Mouse (Mus musculus) embryonic facial prominence, embryonic 13.5 days (tissue): Measurements from ENCODE around the gene Gm10801. TPM values are rescaled to one million over a fixed set of nuclear protein-coding genes. Genes with fewer than 3 reads are reported as not detected.
"Not testable (repeated sequence)": the region's sequence is repeated elsewhere in the genome, so short reads cannot be mapped to it uniquely, and the experiment has no call there.

Experiments
- ATAC-seq: fragments of 200-750 bp; cut with Nextera tagmentation; 2 replicates; pipeline ENCODE4 v1.8.0; 2017; ENCODE audit warnings: low read depth; ENCODE audit not compliant: insufficient number of reproducible peaks, insufficient read depth, low FRiP score, low TSS enrichment
- H3K27ac ChIP-seq: fragments of 300-500 bp; sonication (generic); 2 replicates; pipeline ENCODE4 v1.5.1; 2015; ENCODE audit warnings: moderate library complexity, mild to moderate bottlenecking, inconsistent platforms
- H3K27me3 ChIP-seq: fragments of 300-500 bp; sonication (generic); 2 replicates; pipeline ENCODE4 v1.6.1; 2015; ENCODE audit warnings: mild to moderate bottlenecking, inconsistent platforms
- H3K36me3 ChIP-seq: fragments of 300-500 bp; sonication (generic); 2 replicates; pipeline ENCODE4 v1.6.1; 2015; ENCODE audit warnings: mild to moderate bottlenecking, inconsistent platforms
- H3K4me1 ChIP-seq: fragments of 300-500 bp; sonication (generic); 2 replicates; pipeline ENCODE4 v1.6.1; 2015; ENCODE audit warnings: inconsistent platforms
- H3K4me2 ChIP-seq: fragments of 300-500 bp; sonication (generic); 2 replicates; pipeline ENCODE4 v1.6.1; 2015; ENCODE audit warnings: moderate library complexity, mild to moderate bottlenecking, inconsistent platforms
- H3K4me3 ChIP-seq: fragments of 300-500 bp; sonication (generic); 2 replicates; pipeline ENCODE4 v1.5.1; 2015; ENCODE audit warnings: mild to moderate bottlenecking, inconsistent platforms
- H3K9ac ChIP-seq: fragments of 300-500 bp; sonication (generic); 2 replicates; pipeline ENCODE4 v1.6.1; 2015; ENCODE audit warnings: mild to moderate bottlenecking, inconsistent platforms
- H3K9me3 ChIP-seq: fragments of 300-500 bp; sonication (generic); 2 replicates; pipeline ENCODE4 v1.6.1; 2016; ENCODE audit warnings: inconsistent platforms
- WGBS: fragments of 180-500 bp; shearing (Covaris S2); methylation state at CpG from one replicate; pipeline ENCODE4 v1.1.7; 2015; ENCODE audit warnings: mixed read lengths; 5-methylcytosine and 5-hydroxymethylcytosine counted together
- polyA plus RNA-seq: library from polyadenylated mRNA; unstranded; fragments of >200 nt; fragmentation: Nextera tagmentation; extraction: Ambion mirVana; gene quantifications from 2 replicates; pipeline ENCODE4 v1.2.1, GENCODE M21; 2015

Gm10801 gene
- 2.7 TPM in 1 of 2 replicates, not detected in the other for polyA plus RNA-seq

DNA sequence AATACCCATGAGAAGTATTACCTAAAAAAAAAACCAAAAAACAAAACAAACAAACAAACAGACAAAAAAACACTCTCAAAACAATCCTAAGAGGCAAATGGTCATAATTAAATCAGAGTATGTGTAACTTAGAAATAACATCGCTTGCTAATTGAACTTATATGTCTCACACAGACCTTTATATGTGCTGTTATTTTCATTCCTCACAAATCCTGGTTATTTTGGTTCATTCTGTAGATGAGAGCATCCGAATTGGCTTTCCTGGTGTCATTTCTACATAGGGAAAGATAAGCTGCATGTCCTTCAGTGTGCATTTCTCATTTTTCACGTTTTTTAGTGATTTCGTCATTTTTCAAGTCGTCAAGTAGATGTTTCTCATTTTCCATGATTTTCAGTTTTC lies at the start of gene Gm10801:
Gm10801 (plus strand) TSS at position 301 of the 400 bp plus-strand sequence.
- H3K27me3 ChIP-seq, H3K9me3 ChIP-seq, H3K4me1 ChIP-seq, H3K9ac ChIP-seq, ATAC-seq, H3K4me2 ChIP-seq, H3K4me3 ChIP-seq, H3K27ac ChIP-seq, H3K36me3 ChIP-seq: not testable (repeated sequence)
- WGBS = 81% methylated on average over 4 of the region's 5 CpGs

DNA sequence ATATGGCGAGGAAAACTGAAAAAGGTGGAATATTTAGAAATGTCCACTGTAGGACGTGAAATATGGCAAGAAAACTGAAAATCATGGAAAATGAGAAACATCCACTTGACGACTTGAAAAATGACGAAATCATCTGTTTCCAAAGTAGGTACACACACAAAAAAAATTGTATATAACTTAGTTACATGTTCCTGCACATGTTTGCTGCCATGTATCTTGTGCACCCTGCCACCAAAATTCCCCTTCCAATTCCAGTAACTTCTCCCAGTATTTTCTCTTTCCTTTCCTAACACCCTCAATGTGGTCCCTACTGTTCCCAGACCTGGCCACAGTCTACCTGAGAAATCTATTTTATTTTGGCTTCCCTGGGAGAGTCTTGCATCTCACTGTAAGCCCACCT lies 5.2 kb downstream of the Gm10801 start, which contains the start of gene Gm10800:
Gm10800 (minus strand) TSS at position 101 of the 400 bp plus-strand sequence.
- not testable (repeated sequence) for H3K9ac ChIP-seq, H3K27ac ChIP-seq, H3K27me3 ChIP-seq, H3K4me3 ChIP-seq, ATAC-seq, H3K4me1 ChIP-seq, H3K4me2 ChIP-seq, H3K36me3 ChIP-seq, H3K9me3 ChIP-seq
- 85% methylated on average over 4 of the region's 4 CpGs for WGBS

DNA sequence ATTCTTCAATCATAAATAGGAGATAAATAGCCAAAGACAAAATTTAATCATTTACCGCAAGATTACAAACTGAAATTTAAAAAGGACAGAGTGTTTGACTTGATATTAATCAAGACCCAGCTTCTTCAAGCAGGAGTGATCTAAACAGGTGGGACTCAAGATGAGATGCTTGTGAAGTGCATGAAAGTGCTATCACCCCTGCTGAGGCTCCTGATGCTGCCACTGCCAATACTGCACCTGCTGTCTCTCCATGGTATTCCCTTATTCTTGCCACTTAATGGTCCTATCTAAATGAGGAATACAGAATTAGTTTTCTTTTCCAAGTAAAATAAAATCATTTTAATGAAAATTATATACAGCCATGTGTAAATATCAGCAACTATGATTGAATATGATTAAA lies 35.5 kb downstream of the Gm10801 start:
- Histone ChIP-seq H3K9ac (no peak overlapping the region), H3K4me2 (no peak overlapping the region), H3K4me1 (no peaks in the 10 kb centered on the region), H3K27ac (no peak overlapping the region), H3K36me3 (no peaks in the 10 kb centered on the region), H3K27me3 (no peaks in the 10 kb centered on the region), H3K9me3 (no peaks in the 10 kb centered on the region), H3K4me3 (no peak overlapping the region)
- no peak for ATAC-seq
- 100% methylated on average over 1 of the region's 1 CpGs for WGBS

Other genes starting within 250 kb of the Gm10801 start
- 1.4 and 10.4 TPM in 2 replicates for gene Gm10800, start 5.1 kb downstream of the Gm10801 start, polyA plus RNA-seq